Comparison of ENCODE assay signal across 18 mouse cellular contexts in the genomic region with DNA sequence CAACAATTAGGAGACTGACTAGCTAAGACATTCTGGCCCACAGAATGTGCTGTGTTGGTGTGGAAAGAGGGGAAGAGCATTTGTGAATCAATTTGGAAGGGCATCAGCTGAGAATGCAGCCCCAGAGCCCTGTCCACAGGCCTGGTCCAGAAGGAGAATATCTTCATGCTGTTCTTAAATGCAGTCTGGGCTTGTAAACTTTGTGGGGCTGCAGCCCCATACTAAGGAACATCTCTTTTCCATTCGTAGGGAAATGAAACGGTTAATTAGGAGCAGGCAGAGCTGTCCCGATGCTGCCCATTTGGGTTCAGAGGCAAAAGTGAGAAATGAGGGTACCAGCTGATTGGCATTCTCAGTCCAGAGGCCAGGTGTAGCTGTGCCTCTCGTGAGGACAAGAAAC.
A peak's percentile ranks its signal among the peaks of the same experiment; 100 is the strongest.
DNase-seq lines count a peak whose midpoint lies in the region; ATAC-seq lines count a peak whose summit lies in the region.
"Had no signal": no experiment of that assay in that cellular context is flagged by ENCODE, and none has a peak within 500 bp of the region (broad histone marks: within the 10 kb centered on the region; RNA-seq: fewer than 3 reads in every experiment).

No protein-coding gene starts in this region.

- no peak overlapping the region for H3K4me3 ChIP-seq in heart, embryonic 12.5 days
- H3K4me3 ChIP-seq in midbrain, embryonic 11.5 days (ENCODE audit: low read depth, low read length), result no peak overlapping the region
- no peak overlapping the region for H3K4me3 ChIP-seq in midbrain, embryonic 16.5 days (ENCODE audit: low read depth, low read length)

- H3K27ac ChIP-seq in heart, embryonic 12.5 days (ENCODE audit: poor library complexity, severe bottlenecking), result no peak overlapping the region
- H3K27ac ChIP-seq in midbrain, embryonic 11.5 days (ENCODE audit: low read depth, low read length), result no peak overlapping the region
- H3K27ac ChIP-seq in midbrain, embryonic 16.5 days (ENCODE audit: low read length), result no peak overlapping the region

- no peaks in the 10 kb centered on the region for H3K4me1 ChIP-seq in heart, embryonic 12.5 days (replicated peaks)
- no peaks in the 10 kb centered on the region for H3K4me1 ChIP-seq in midbrain, embryonic 11.5 days (ENCODE audit: control insufficient read depth, insufficient read depth, low read length)
- H3K4me1 ChIP-seq in midbrain, embryonic 16.5 days (ENCODE audit: control insufficient read depth, insufficient read depth, low read length), result no peaks in the 10 kb centered on the region

- 68% methylated on average over 4 of the region's 4 CpGs for WGBS in heart, embryonic 12.5 days
- WGBS in midbrain, embryonic 11.5 days, result 80% methylated on average over 4 of the region's 4 CpGs
- WGBS in midbrain, embryonic 16.5 days, result 75% methylated on average over 4 of the region's 4 CpGs

- no peak overlapping the region for H3K9ac ChIP-seq in heart, embryonic 12.5 days
- no peak overlapping the region for H3K9ac ChIP-seq in midbrain, embryonic 11.5 days (ENCODE audit: low read length)
- no peak overlapping the region for H3K9ac ChIP-seq in midbrain, embryonic 16.5 days (ENCODE audit: low read depth, low read length)

- H3K9me3 ChIP-seq in heart, embryonic 12.5 days (replicated peaks), result no peaks in the 10 kb centered on the region; the same call in 1 of the 2 replicates
- no peaks in the 10 kb centered on the region for H3K9me3 ChIP-seq in midbrain, embryonic 11.5 days (ENCODE audit: control insufficient read depth, low read length)
- H3K9me3 ChIP-seq in midbrain, embryonic 16.5 days (replicated peaks; ENCODE audit: control insufficient read depth, low read length, poor library complexity, severe bottlenecking), result no peaks in the 10 kb centered on the region; the same call in 1 of the 2 replicates

- peak; percentile 78 for DNase-seq in heart, adult 11 months
- peak; percentile 75 for DNase-seq in midbrain, embryonic 11.5 days (ENCODE audit: low spot score, missing footprints)
- DNase-seq: adrenal gland, adult 2 months; adrenal gland, adult 8-10 months; adrenal gland, postnatal 10 days; adrenal gland, postnatal 14 days; adrenal gland, postnatal 25 days; adrenal gland, postnatal 36 days; B cell, adult 2 months; cerebellum, adult 11 months; cerebellum, adult 11-12 months; cerebellum, adult 18-20 months had no signal

- no peak for ATAC-seq in heart, embryonic 12.5 days (ENCODE audit: insufficient number of reproducible peaks, low FRiP score)
- no peak for ATAC-seq in midbrain, embryonic 11.5 days (ENCODE audit: low FRiP score)
- no peak for ATAC-seq in midbrain, embryonic 16.5 days
- ATAC-seq: activated CD4-positive, CD25-positive, alpha-beta regulatory T cell, adult 4 months; CD4-positive, CD25-positive, alpha-beta regulatory T cell, adult 4 months; Patski had no signal

- peaks cover 5% of the 10 kb centered on the region; the same call in 1 of the 2 replicates for H3K27me3 ChIP-seq in heart, embryonic 12.5 days (replicated peaks)
- no peaks in the 10 kb centered on the region for H3K27me3 ChIP-seq in midbrain, embryonic 11.5 days (ENCODE audit: control insufficient read depth, insufficient read depth, low read length)
- no peaks in the 10 kb centered on the region for H3K27me3 ChIP-seq in midbrain, embryonic 16.5 days (ENCODE audit: control insufficient read depth, insufficient read depth, low read depth, low read length)
- H3K27me3 ChIP-seq: Patski had no signal

- no peaks in the 10 kb centered on the region for H3K36me3 ChIP-seq in heart, embryonic 12.5 days
- H3K36me3 ChIP-seq in midbrain, embryonic 11.5 days (ENCODE audit: control insufficient read depth, insufficient read depth, low read length), result no peaks in the 10 kb centered on the region
- no peaks in the 10 kb centered on the region for H3K36me3 ChIP-seq in midbrain, embryonic 16.5 days (ENCODE audit: control insufficient read depth, insufficient read depth, low read length)
- H3K36me3 ChIP-seq: G1E had no signal

- H3K4me2 ChIP-seq in heart, embryonic 12.5 days, result no peak overlapping the region
- H3K4me2 ChIP-seq in midbrain, embryonic 11.5 days, result no peak overlapping the region
- H3K4me2 ChIP-seq in midbrain, embryonic 16.5 days (ENCODE audit: low read length), result no peak overlapping the region
